Mouse (Mus musculus) brown adipose tissue, adult 24 weeks (tissue): ENCODE measurements around the gene Ube2cbp. TPM values are rescaled to one million over a fixed set of nuclear protein-coding genes. Genes with fewer than 3 reads are reported as not detected.

Experiments
- H3K27ac ChIP-seq: fragments of 200-500 bp; replicated peaks from 2 replicates; pipeline ENCODE4 v1.5.1; 2012; ENCODE audit warnings: low read depth, mild to moderate bottlenecking, low read length
- H3K4me1 ChIP-seq: fragments of 200-500 bp; 2 replicates; pipeline ENCODE4 v1.6.1; 2012; ENCODE audit warnings: low read length, mixed read lengths; ENCODE audit not compliant: control insufficient read depth, insufficient read depth, insufficient read length
- H3K4me3 ChIP-seq: fragments of 200-500 bp; 2 replicates; pipeline ENCODE4 v1.5.1; 2012; ENCODE audit warnings: low read depth, mild to moderate bottlenecking, low read length, moderate library complexity; ENCODE audit not compliant: insufficient read depth
- polyA plus RNA-seq: library from polyadenylated mRNA; stranded (reverse); fragments of >200 nt; gene quantifications from 2 replicates; pipeline ENCODE4 v1.2.4, GENCODE M21; 2012; ENCODE audit not compliant: missing spikeins, insufficient read depth, insufficient read length

The Ube2cbp gene
- polyA plus RNA-seq, 1 experiment: not detected

- Histone ChIP-seq H3K4me3 (no peak overlapping the region), H3K27ac (no peak overlapping the region), H3K4me1 (no peaks in the 10 kb centered on the region)
These were observed 149.1 kb downstream of the Ube2cbp start for GRCm38 (mm10) chr9:86315700-86316099.

- no peaks in the 10 kb centered on the region for H3K4me1 ChIP-seq
- no peak overlapping the region for H3K27ac ChIP-seq
- no peak overlapping the region for H3K4me3 ChIP-seq
These were observed 156.1 kb downstream of the Ube2cbp start for GRCm38 (mm10) chr9:86308616-86309015.

GRCm38 (mm10) chr9:86306556-86306955, 158.2 kb downstream of the Ube2cbp start:
- H3K4me3 ChIP-seq: no peak overlapping the region
- H3K4me1 ChIP-seq: no peaks in the 10 kb centered on the region
- no peak overlapping the region for H3K27ac ChIP-seq

GRCm38 (mm10) chr9:86301407-86301806, 163.3 kb downstream of the Ube2cbp start:
- Histone ChIP-seq H3K4me3 (no peak overlapping the region), H3K27ac (no peak overlapping the region), H3K4me1 (no peaks in the 10 kb centered on the region)

GRCm38 (mm10) chr9:86298596-86298995, 166.2 kb downstream of the Ube2cbp start:
- H3K4me3 ChIP-seq: no peak overlapping the region

GRCm38 (mm10) chr9:86298131-86298530, 166.6 kb downstream of the Ube2cbp start:
- H3K4me3 ChIP-seq: no peak overlapping the region
- no peaks in the 10 kb centered on the region for H3K4me1 ChIP-seq
- H3K27ac ChIP-seq: no peak overlapping the region

More at GRCm38 (mm10) chr9:86298596-86298995, 166.2 kb downstream of the Ube2cbp start:
- no peaks in the 10 kb centered on the region for H3K4me1 ChIP-seq
- H3K27ac ChIP-seq: no peak overlapping the region

- Histone ChIP-seq H3K27ac (no peak overlapping the region), H3K4me3 (no peak overlapping the region), H3K4me1 (no peaks in the 10 kb centered on the region)
These were observed 167.8 kb downstream of the Ube2cbp start for GRCm38 (mm10) chr9:86296683-86297638.

GRCm38 (mm10) chr9:86287570-86287954, 177.2 kb downstream of the Ube2cbp start:
- H3K27ac ChIP-seq: no peak overlapping the region
- H3K4me3 ChIP-seq: no peak overlapping the region
- no peaks in the 10 kb centered on the region for H3K4me1 ChIP-seq

GRCm38 (mm10) chr9:86286830-86287569, 177.8 kb downstream of the Ube2cbp start:
- H3K4me1 ChIP-seq: no peaks in the 10 kb centered on the region
- H3K27ac ChIP-seq: no peak overlapping the region
- H3K4me3 ChIP-seq: no peak overlapping the region

- Histone ChIP-seq H3K4me3 (no peak overlapping the region), H3K4me1 (no peaks in the 10 kb centered on the region), H3K27ac (no peak overlapping the region)
These were observed 182.2 kb downstream of the Ube2cbp start for GRCm38 (mm10) chr9:86282555-86282954.

- H3K4me3 ChIP-seq: no peak overlapping the region
- no peak overlapping the region for H3K27ac ChIP-seq
- H3K4me1 ChIP-seq: no peaks in the 10 kb centered on the region
These were observed 183.6 kb downstream of the Ube2cbp start for GRCm38 (mm10) chr9:86281147-86281467.

- Histone ChIP-seq H3K4me1 (no peaks in the 10 kb centered on the region), H3K4me3 (no peak overlapping the region), H3K27ac (no peak overlapping the region)
These were observed 184.1 kb downstream of the Ube2cbp start for GRCm38 (mm10) chr9:86280461-86281146.

- Histone ChIP-seq H3K4me3 (no peak overlapping the region), H3K4me1 (no peaks in the 10 kb centered on the region), H3K27ac (no peak overlapping the region)
These were observed 195.2 kb downstream of the Ube2cbp start for GRCm38 (mm10) chr9:86269541-86269940.

GRCm38 (mm10) chr9:86266658-86267057, 198.1 kb downstream of the Ube2cbp start:
- H3K27ac ChIP-seq: no peak overlapping the region
- no peaks in the 10 kb centered on the region for H3K4me1 ChIP-seq
- no peak overlapping the region for H3K4me3 ChIP-seq
